Comparison of ENCODE assay signal across 10 mouse cellular contexts in the genomic region with DNA sequence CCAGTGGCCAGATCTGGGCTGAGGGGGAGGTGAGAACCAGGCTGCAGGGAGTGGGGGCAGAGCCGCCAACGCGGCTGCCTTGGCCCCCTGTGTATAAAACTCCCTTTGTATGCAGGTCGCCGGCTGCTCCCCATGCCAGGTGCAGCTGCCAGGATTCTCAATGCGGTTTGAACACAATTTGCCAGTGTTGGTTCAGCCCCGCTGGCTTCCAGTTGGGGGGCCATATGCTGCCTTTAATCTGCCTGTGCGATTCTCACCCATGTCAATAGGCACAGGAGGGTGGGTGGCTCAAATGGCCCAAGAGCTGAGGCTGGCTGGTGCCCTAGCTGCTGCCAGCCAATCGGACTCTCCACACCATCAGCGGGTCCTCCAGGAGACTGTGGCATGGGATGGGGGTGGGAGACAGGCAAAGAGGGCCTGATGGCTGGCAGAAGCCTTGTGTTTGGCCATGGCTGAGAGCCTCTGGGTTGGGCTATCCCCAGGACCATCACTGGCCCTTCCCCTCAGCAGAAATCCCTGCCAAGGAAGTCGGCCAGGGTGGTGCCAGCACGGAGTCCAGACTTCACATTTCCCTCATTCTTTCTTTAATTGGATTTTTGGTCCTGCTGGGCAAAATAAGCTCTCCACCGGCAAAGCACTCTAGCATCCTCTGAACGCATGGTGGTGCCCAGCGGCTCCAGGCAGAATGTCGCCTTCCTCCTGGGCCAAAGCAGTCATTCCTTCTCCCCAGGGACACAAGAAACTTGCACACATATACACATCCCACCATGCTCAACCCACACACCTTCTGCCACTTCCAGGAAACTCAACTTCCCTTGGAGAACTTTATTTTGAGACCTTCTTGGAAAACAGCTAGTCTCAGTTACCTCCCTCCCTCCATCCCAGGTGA.
DNase-seq lines count a peak whose midpoint lies in the region; ATAC-seq and TF ChIP-seq lines count a peak whose summit lies in the region.
"Had no signal": no experiment of that assay in that cellular context is flagged by ENCODE, and none has a peak within 500 bp of the region (broad histone marks: within the 10 kb centered on the region; RNA-seq: fewer than 3 reads in every experiment).

No protein-coding gene starts in this region.

- H3K9ac ChIP-seq in forebrain, embryonic 11.5 days (ENCODE audit: low read length): no peak overlapping the region
- H3K9ac ChIP-seq in forebrain, embryonic 12.5 days: no peak overlapping the region
- H3K9ac ChIP-seq in limb, embryonic 14.5 days (ENCODE audit: low read depth, low read length, severe bottlenecking): no peak overlapping the region

- WGBS in forebrain, embryonic 11.5 days: 43% methylated on average over 16 of the region's 16 CpGs
- 45% methylated on average over 16 of the region's 16 CpGs for WGBS in forebrain, embryonic 10.5 days
- WGBS in forebrain, embryonic 12.5 days: 47% methylated on average over 16 of the region's 16 CpGs
- 54% methylated on average over 12 of the region's 16 CpGs for WGBS in limb, embryonic 14.5 days

- H3K4me2 ChIP-seq in forebrain, embryonic 11.5 days (ENCODE audit: low read depth, low read length, severe bottlenecking): no peak overlapping the region
- no peak overlapping the region for H3K4me2 ChIP-seq in forebrain, embryonic 12.5 days
- H3K4me2 ChIP-seq in limb, embryonic 14.5 days (replicated peaks; ENCODE audit: low read depth, low read length, severe bottlenecking): no peak overlapping the region

- no peak overlapping the region for H3K4me3 ChIP-seq in forebrain, embryonic 11.5 days (ENCODE audit: low read depth, low read length)
- no peak overlapping the region for H3K4me3 ChIP-seq in forebrain, embryonic 10.5 days
- no peak overlapping the region for H3K4me3 ChIP-seq in forebrain, embryonic 12.5 days (replicated peaks)
- no peak overlapping the region for H3K4me3 ChIP-seq in limb, embryonic 14.5 days (replicated peaks; ENCODE audit: low read length)

- no peaks in the 10 kb centered on the region for H3K9me3 ChIP-seq in forebrain, embryonic 11.5 days (ENCODE audit: control insufficient read depth, low read length)
- H3K9me3 ChIP-seq in forebrain, embryonic 10.5 days: no peaks in the 10 kb centered on the region
- no peaks in the 10 kb centered on the region for H3K9me3 ChIP-seq in forebrain, embryonic 12.5 days
- H3K9me3 ChIP-seq in limb, embryonic 14.5 days (ENCODE audit: control insufficient read depth, low read length): no peaks in the 10 kb centered on the region

- no peak overlapping the region for H3K27ac ChIP-seq in forebrain, embryonic 11.5 days (ENCODE audit: low read depth, low read length)
- H3K27ac ChIP-seq in forebrain, embryonic 10.5 days: no peak overlapping the region
- H3K27ac ChIP-seq in forebrain, embryonic 12.5 days: 0 out of 2 replicates have a peak overlapping the region, but pooled peaks have one; percentile 53
- H3K27ac ChIP-seq in limb, embryonic 14.5 days (replicated peaks; ENCODE audit: low read depth, low read length): no peak overlapping the region

- peak; percentile 51; the same call in 1 of the 2 replicates for ATAC-seq in forebrain, embryonic 11.5 days (replicated peaks; ENCODE audit: low FRiP score)
- peak; percentile 68; the same call in 1 of the 2 replicates for ATAC-seq in forebrain, embryonic 12.5 days (ENCODE audit: low FRiP score)
- 0 out of 2 replicates have a peak, but pooled peaks have one; percentile 19 for ATAC-seq in limb, embryonic 14.5 days (ENCODE audit: low FRiP score, low read depth)
- no peak for ATAC-seq in megakaryocyte-erythroid progenitor cell, adult 5-6 weeks (replicated peaks; ENCODE audit: low FRiP score, low TSS enrichment, poor library complexity, severe bottlenecking)
- ATAC-seq: Patski had no signal

- peaks cover 13% of the 10 kb centered on the region for H3K27me3 ChIP-seq in forebrain, embryonic 11.5 days (ENCODE audit: control insufficient read depth, insufficient read depth, low read length)
- peaks cover 90% of the 10 kb centered on the region for H3K27me3 ChIP-seq in forebrain, embryonic 10.5 days (ENCODE audit: poor library complexity, severe bottlenecking)
- peaks cover 42% of the 10 kb centered on the region for H3K27me3 ChIP-seq in forebrain, embryonic 12.5 days
- H3K27me3 ChIP-seq in limb, embryonic 14.5 days (ENCODE audit: control insufficient read depth, insufficient read depth, low read length): peaks cover 4% of the 10 kb centered on the region; the same call in 1 of the 2 replicates

- no peak for DNase-seq in forebrain, embryonic 11.5 days (ENCODE audit: low spot score)
- no peak for DNase-seq in forebrain, embryonic 10.5 days (ENCODE audit: extremely low spot score, low spot score)
- DNase-seq in Muller cell, postnatal 12 days (ENCODE audit: inconsistent ontology term): peak; percentile 87
- no peak for DNase-seq in limb, embryonic 14.5 days (ENCODE audit: low spot score)
- DNase-seq in kidney, postnatal 36 days: no peak
- no peak for DNase-seq in adrenal gland, adult (ENCODE audit: inconsistent age in 2 of 2, low spot score in 1 of 2)
- DNase-seq: heart, postnatal 36 days had no signal

- 0 out of 2 replicates have a peak, but pooled peaks cover 2% of the 10 kb centered on the region for H3K4me1 ChIP-seq in forebrain, embryonic 11.5 days (replicated peaks; ENCODE audit: control insufficient read depth, insufficient read depth, low read length)
- H3K4me1 ChIP-seq in forebrain, embryonic 10.5 days: peaks cover 18% of the 10 kb centered on the region
- peaks cover 17% of the 10 kb centered on the region for H3K4me1 ChIP-seq in forebrain, embryonic 12.5 days
- H3K4me1 ChIP-seq in limb, embryonic 14.5 days (ENCODE audit: control insufficient read depth, insufficient read depth, low read length): peaks cover 3% of the 10 kb centered on the region; the same call in 1 of the 2 replicates

- no peak for TF ChIP-seq POLR2A in limb, embryonic 14.5 days (IDR thresholded peaks at IDR 0.05; ENCODE audit: borderline replicate concordance, extremely low read depth, insufficient read depth, insufficient read length)

- H3K36me3 ChIP-seq in forebrain, embryonic 11.5 days (ENCODE audit: control insufficient read depth, insufficient read depth, low read length): no peaks in the 10 kb centered on the region
- H3K36me3 ChIP-seq in forebrain, embryonic 10.5 days (replicated peaks): no peaks in the 10 kb centered on the region
- H3K36me3 ChIP-seq in forebrain, embryonic 12.5 days (replicated peaks): no peaks in the 10 kb centered on the region
- H3K36me3 ChIP-seq in limb, embryonic 14.5 days (ENCODE audit: control insufficient read depth, insufficient read depth, low read length): no peaks in the 10 kb centered on the region
